Mouse (Mus musculus) heart, embryonic 10.5 days (tissue): ENCODE measurements around the gene Afg1l. TPM values are rescaled to one million over a fixed set of nuclear protein-coding genes. Genes with fewer than 3 reads are reported as not detected.

Experiments
- DNase-seq: peaks from one replicate; pipeline ENCODE4 v3.0.0-alpha.2; 2017; ENCODE audit warnings: low spot score
- H3K27ac ChIP-seq: fragments of 300-500 bp; sonication (generic); 2 replicates; pipeline ENCODE4 v1.5.1; 2016; ENCODE audit warnings: mild to moderate bottlenecking
- H3K27me3 ChIP-seq: fragments of 300-500 bp; sonication (generic); 2 replicates; pipeline ENCODE4 v1.6.1; 2016; ENCODE audit warnings: mild to moderate bottlenecking; ENCODE audit not compliant: poor library complexity, insufficient read depth, severe bottlenecking
- H3K36me3 ChIP-seq: fragments of 300-500 bp; sonication (generic); 2 replicates; pipeline ENCODE4 v1.6.1; 2016; ENCODE audit warnings: mild to moderate bottlenecking, moderate library complexity
- H3K4me1 ChIP-seq: fragments of 300-500 bp; sonication (generic); 2 replicates; pipeline ENCODE4 v1.6.1; 2016; ENCODE audit warnings: mild to moderate bottlenecking
- H3K4me3 ChIP-seq: fragments of 300-500 bp; sonication (generic); 2 replicates; pipeline ENCODE4 v1.5.1; 2016; ENCODE audit warnings: mild to moderate bottlenecking, moderate library complexity
- H3K9me3 ChIP-seq: fragments of 300-500 bp; sonication (generic); 2 replicates; pipeline ENCODE4 v1.6.1; 2016; ENCODE audit warnings: mild to moderate bottlenecking, moderate library complexity
- WGBS: fragments of 180-500 bp; shearing (Covaris S2); methylation state at CpG from one replicate; pipeline ENCODE4 v1.1.7; 2016; 5-methylcytosine and 5-hydroxymethylcytosine counted together
- polyA plus RNA-seq: library from polyadenylated mRNA; unstranded; fragments of >200 nt; fragmentation: Nextera tagmentation; extraction: Ambion mirVana; gene quantifications from 2 replicates; pipeline ENCODE4 v1.2.1, GENCODE M21; 2016

Afg1l gene
- polyA plus RNA-seq, 1 experiment from 2014 or later = 8.7 TPM

DNA sequence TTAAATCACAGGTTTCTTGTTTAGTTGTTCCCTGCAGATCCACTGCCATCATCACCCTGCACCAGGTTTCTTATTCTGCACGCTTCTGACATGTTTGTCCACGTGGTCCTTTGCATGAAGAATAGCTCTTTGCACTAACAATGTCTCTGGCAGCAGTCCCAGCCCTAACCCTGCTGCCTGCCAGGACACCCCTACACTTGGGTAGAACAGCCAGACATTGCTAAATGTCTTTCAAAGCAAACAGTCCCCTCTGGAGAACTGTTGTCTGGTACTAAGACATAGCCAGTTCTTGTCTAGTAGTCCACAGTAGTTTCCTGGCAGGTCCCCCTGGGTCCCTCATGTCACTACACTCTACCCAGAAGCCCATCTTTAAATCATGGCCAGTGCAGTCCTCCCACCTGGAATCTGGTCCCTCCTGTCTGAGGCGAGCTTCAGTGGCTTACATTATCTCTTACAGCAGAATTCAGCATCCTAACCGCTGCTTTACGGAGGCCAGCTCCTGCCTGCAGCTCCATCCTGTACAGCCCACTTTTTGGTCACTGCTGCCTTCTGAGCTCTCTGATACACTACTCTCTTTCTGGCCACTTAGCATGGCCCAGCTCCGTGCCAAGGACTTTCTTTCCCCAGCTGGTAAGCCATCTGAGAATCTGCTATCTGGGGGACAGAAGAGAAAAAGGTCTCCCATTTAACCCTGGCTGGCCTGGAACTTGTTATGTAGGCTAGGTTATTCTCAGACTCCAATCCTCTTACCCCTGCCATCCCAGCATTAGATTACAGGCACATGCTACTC is 67.4 kb downstream of the Afg1l start:
- Histone ChIP-seq H3K27me3 (no peaks in the 10 kb centered on the region), H3K4me1 (no peaks in the 10 kb centered on the region), H3K27ac (no peak overlapping the region), H3K36me3 (peaks cover 13% of the 10 kb centered on the region), H3K9me3 (no peaks in the 10 kb centered on the region), H3K4me3 (no peak overlapping the region)
- 72% methylated on average over 6 of the region's 6 CpGs for WGBS
- no peak for DNase-seq

- H3K4me1 ChIP-seq = peaks cover 5% of the 10 kb centered on the region; the same call in 1 of the 2 replicates
- H3K9me3 ChIP-seq = no peaks in the 10 kb centered on the region
- 55% methylated on average over 11 of the region's 11 CpGs for WGBS
- DNase-seq = peak; percentile 54
- H3K4me3 ChIP-seq = no peak overlapping the region
- no peaks in the 10 kb centered on the region for H3K27me3 ChIP-seq
- H3K36me3 ChIP-seq = peaks cover 13% of the 10 kb centered on the region; the same call in 1 of the 2 replicates
- no peak overlapping the region for H3K27ac ChIP-seq
Measured at GRCm38 (mm10) chr10:42390436-42390835, 87.9 kb downstream of the Afg1l start.

GRCm38 (mm10) chr10:42388181-42388580 is 90.2 kb downstream of the Afg1l start:
- no peak overlapping the region for H3K4me3 ChIP-seq
- H3K36me3 ChIP-seq = no peaks in the 10 kb centered on the region
- peaks cover 5% of the 10 kb centered on the region; the same call in 1 of the 2 replicates for H3K4me1 ChIP-seq
- H3K9me3 ChIP-seq = no peaks in the 10 kb centered on the region
- no peaks in the 10 kb centered on the region for H3K27me3 ChIP-seq
- no peak for DNase-seq
- H3K27ac ChIP-seq = no peak overlapping the region

GRCm38 (mm10) chr10:42384946-42385644 is 93.3 kb downstream of the Afg1l start:
- H3K4me3 ChIP-seq = no peak overlapping the region
- no peaks in the 10 kb centered on the region for H3K36me3 ChIP-seq
- H3K4me1 ChIP-seq = no peaks in the 10 kb centered on the region
- whole genome bisulfite sequencing = 77% methylated on average over 13 of the region's 13 CpGs
- no peak overlapping the region for H3K27ac ChIP-seq
- H3K9me3 ChIP-seq = no peaks in the 10 kb centered on the region
- H3K27me3 ChIP-seq = no peaks in the 10 kb centered on the region
- peak; percentile 36 for DNase-seq

DNA sequence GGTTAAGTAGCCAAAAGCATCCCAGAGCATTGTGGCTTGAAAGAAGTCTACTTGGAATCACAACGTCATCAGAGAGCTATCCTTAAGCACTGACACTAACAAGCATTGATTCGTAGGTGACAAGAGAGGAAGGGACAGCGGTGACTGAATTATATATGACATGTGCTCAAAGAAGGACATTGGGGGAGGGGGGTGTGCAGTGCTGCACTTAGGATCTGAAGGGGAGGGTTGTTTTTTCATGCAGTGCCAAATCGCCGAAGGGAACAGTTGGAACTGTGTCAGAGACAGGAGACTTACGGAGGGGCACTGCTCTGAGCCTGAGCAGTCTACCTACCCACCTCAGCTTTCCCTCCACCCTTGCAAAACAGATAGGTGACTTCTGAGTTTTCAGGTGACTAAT is 94.7 kb downstream of the Afg1l start:
- Histone ChIP-seq H3K4me1 (no peaks in the 10 kb centered on the region), H3K27me3 (no peaks in the 10 kb centered on the region), H3K27ac (no peak overlapping the region), H3K36me3 (no peaks in the 10 kb centered on the region), H3K9me3 (no peaks in the 10 kb centered on the region), H3K4me3 (no peak overlapping the region)
- 73% methylated on average over 6 of the region's 6 CpGs for WGBS
- DNase-seq = peak; percentile 36

GRCm38 (mm10) chr10:42364216-42364615 is 114.1 kb downstream of the Afg1l start:
- H3K4me3 ChIP-seq = no peak overlapping the region
- H3K27ac ChIP-seq = no peak overlapping the region
- H3K27me3 ChIP-seq = no peaks in the 10 kb centered on the region
- H3K36me3 ChIP-seq = peaks cover 9% of the 10 kb centered on the region; the same call in 1 of the 2 replicates
- no peaks in the 10 kb centered on the region for H3K9me3 ChIP-seq
- no peak for DNase-seq
- WGBS = 77% methylated on average over 10 of the region's 10 CpGs
- H3K4me1 ChIP-seq = no peaks in the 10 kb centered on the region

DNA sequence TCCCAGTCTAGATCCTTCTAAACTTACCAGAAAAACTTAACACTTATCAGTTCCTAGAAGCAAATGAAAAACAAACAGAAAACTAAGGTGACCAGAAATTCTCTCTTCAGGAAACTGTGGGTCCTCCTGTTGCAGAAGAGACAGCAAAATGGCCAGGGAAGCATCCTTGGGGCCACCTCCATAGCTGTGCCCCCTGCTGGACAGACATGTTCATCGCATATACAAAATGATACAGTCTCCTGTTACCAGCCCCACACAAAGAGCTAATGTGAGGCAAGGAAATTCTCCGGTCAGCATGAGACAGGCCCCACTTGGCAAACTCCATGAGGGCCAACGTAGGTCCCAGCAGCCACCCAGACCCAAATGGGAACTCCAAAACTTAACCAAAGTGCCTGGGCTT is 122.4 kb downstream of the Afg1l start:
- no peak for DNase-seq
- H3K27me3 ChIP-seq = no peaks in the 10 kb centered on the region
- H3K9me3 ChIP-seq = no peaks in the 10 kb centered on the region
- H3K36me3 ChIP-seq = peaks cover 15% of the 10 kb centered on the region; the same call in 1 of the 2 replicates
- 58% methylated on average over 3 of the region's 3 CpGs for WGBS
- H3K4me3 ChIP-seq = no peak overlapping the region
- no peak overlapping the region for H3K27ac ChIP-seq
- H3K4me1 ChIP-seq = no peaks in the 10 kb centered on the region

GRCm38 (mm10) chr10:42347986-42348385 is 130.4 kb downstream of the Afg1l start:
- Histone ChIP-seq H3K4me1 (0 out of 2 replicates have a peak, but pooled peaks cover 5% of the 10 kb centered on the region), H3K27me3 (0 out of 2 replicates have a peak, but pooled peaks cover 2% of the 10 kb centered on the region), H3K9me3 (no peaks in the 10 kb centered on the region), H3K4me3 (no peak overlapping the region), H3K36me3 (peaks cover 11% of the 10 kb centered on the region; the same call in 1 of the 2 replicates), H3K27ac (no peak overlapping the region)
- 71% methylated on average over 5 of the region's 5 CpGs for WGBS
- DNase-seq = no peak

DNA sequence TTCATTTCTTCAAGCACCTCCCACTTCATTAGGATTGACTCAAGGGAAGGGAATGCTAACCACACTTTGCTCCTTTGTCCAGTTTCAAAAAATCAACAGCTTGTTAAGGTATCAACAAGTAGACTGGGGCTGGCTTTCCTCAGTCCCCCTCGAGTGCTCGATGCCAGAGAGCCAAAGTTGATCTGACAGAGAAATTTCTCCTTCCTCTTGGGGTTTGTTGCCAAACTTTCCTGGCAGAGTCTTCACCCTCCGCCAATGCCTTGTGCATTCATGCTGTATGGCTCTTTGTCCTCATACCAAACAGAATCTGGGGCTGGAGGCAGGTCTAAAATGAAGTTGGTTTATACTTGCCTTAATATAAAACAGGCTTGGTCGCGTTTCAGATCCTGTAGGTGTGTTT is 131.2 kb downstream of the Afg1l start:
- Histone ChIP-seq H3K4me3 (no peak overlapping the region), H3K9me3 (no peaks in the 10 kb centered on the region), H3K27me3 (0 out of 2 replicates have a peak, but pooled peaks cover 2% of the 10 kb centered on the region), H3K4me1 (peaks cover 10% of the 10 kb centered on the region; the same call in 1 of the 2 replicates), H3K36me3 (peaks cover 4% of the 10 kb centered on the region; the same call in 1 of the 2 replicates), H3K27ac (no peak overlapping the region)
- WGBS = 61% methylated on average over 5 of the region's 5 CpGs
- DNase-seq = no peak

DNA sequence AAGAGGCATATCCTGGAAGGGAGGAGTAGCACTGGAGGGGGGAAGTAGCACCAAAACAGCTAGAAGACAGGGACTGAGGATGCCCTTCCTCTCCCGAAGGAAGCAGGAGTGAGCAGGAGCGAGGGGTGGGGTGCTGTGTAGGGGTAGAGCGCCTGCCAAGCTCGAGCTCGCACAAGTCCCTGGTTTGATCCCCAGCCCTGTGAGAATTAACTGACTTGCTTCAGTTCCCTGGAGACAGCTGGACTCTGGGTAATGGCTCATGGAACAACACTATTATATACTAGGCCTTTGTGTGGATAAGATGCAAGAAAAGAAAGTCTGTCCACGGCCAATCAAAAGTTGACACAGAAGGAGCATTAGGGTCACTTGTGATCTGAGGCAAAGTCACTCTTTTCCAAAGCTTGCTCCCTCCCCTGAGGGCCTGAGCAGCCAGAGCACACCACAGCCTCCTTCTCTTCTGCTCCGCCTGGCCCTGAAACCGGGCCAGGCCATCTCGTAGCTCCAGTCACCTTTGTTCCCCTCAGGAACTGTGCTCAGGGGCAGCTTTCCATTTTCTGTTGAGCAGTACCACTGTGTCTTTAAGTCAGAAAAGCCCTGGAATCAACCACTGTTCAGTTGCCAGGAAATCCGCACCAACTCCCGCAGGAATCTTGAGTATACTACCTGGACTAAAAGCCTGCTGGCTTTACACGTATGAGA is 132.0 kb downstream of the Afg1l start:
- Histone ChIP-seq H3K4me1 (peaks cover 16% of the 10 kb centered on the region; the same call in 1 of the 2 replicates), H3K27ac (no peak overlapping the region), H3K27me3 (0 out of 2 replicates have a peak, but pooled peaks cover 2% of the 10 kb centered on the region), H3K9me3 (no peaks in the 10 kb centered on the region), H3K4me3 (no peak overlapping the region), H3K36me3 (peaks cover 4% of the 10 kb centered on the region; the same call in 1 of the 2 replicates)
- 76% methylated on average over 12 of the region's 12 CpGs for WGBS
- no peak for DNase-seq

- no peaks in the 10 kb centered on the region for H3K9me3 ChIP-seq
- H3K4me1 ChIP-seq = peaks cover 18% of the 10 kb centered on the region; the same call in 1 of the 2 replicates
- DNase-seq = no peak
- H3K4me3 ChIP-seq = no peak overlapping the region
- H3K36me3 ChIP-seq = peaks cover 4% of the 10 kb centered on the region; the same call in 1 of the 2 replicates
- 70% methylated on average over 5 of the region's 5 CpGs for WGBS
- H3K27me3 ChIP-seq = no peaks in the 10 kb centered on the region
- H3K27ac ChIP-seq = no peak overlapping the region
Measured at GRCm38 (mm10) chr10:42342714-42343113, 135.7 kb downstream of the Afg1l start.

- DNase-seq = no peak
- whole genome bisulfite sequencing = 78% methylated on average over 11 of the region's 11 CpGs
- Histone ChIP-seq H3K27ac (no peak overlapping the region), H3K9me3 (no peaks in the 10 kb centered on the region), H3K4me3 (no peak overlapping the region), H3K36me3 (peaks cover 4% of the 10 kb centered on the region; the same call in 1 of the 2 replicates), H3K4me1 (peaks cover 18% of the 10 kb centered on the region; the same call in 1 of the 2 replicates), H3K27me3 (no peaks in the 10 kb centered on the region)
Measured at GRCm38 (mm10) chr10:42341815-42342457, 136.4 kb downstream of the Afg1l start.
